Mouse (Mus musculus): ENCODE measurements at regions not wholly inside any gene's neighbourhood (a gene's known extent, or its start where the extent isn't known, plus 50 kb on each side); places are given as distances from the start of the nearest gene placed in this dataset.

GRCm38 (mm10) chr3:105169117-105169516 lies 102.5 kb downstream of the 4930564D02Rik start:
- TF ChIP-seq TCF12 (IDR thresholded peaks at IDR 0.05; ENCODE audit: low read depth, low read length): no peak
- no peak for TF ChIP-seq JUND (conservative IDR thresholded peaks at IDR 0.05; ENCODE audit: low read depth, low read length)
- TF ChIP-seq EP300 (IDR thresholded peaks at IDR 0.05; ENCODE audit: low read length): no peak
- TF ChIP-seq IRF4 (IDR thresholded peaks at IDR 0.05; ENCODE audit: low read depth, low read length): no peak
- no peak for TF ChIP-seq ETS1 (conservative IDR thresholded peaks at IDR 0.05; ENCODE audit: low read depth, low read length)
- TF ChIP-seq NELFE (IDR thresholded peaks at IDR 0.05; ENCODE audit: low read depth, low read length): no peak
- no peak for TF ChIP-seq USF1 (IDR thresholded peaks at IDR 0.05; ENCODE audit: low read depth, low read length)
- TF ChIP-seq POLR2AphosphoS2 (IDR thresholded peaks at IDR 0.05; ENCODE audit: low read depth, low read length): no peak
- peaks cover 0 to 23% of the 10 kb centered on the region in 2 experiments; a peak in 2 of 4 replicates for H3K4me1 ChIP-seq (ENCODE audit: control insufficient read depth in 1 of 2, insufficient read depth in 2 of 2)
- no peak for DNase-seq (ENCODE audit: extremely low read depth)
- in situ Hi-C loops (cut with MboI; ENCODE audit: low pct_ligation_motif_present, low pct_unique_long_range_greater_than_20kb, low sequenced_read_pairs): no loop called here
- no peak overlapping the region for H3K4me2 ChIP-seq (ENCODE audit: insufficient read depth, low read depth, poor library complexity, severe bottlenecking)
- H3K79me2 ChIP-seq (replicated peaks; ENCODE audit: control insufficient read depth, extremely low read depth, insufficient read depth, poor library complexity, severe bottlenecking): no peaks in the 10 kb centered on the region
- peaks cover 7% of the 10 kb centered on the region for H3K9me3 ChIP-seq (replicated peaks; ENCODE audit: low read length)
- no peak overlapping the region for H3K4me3 ChIP-seq (replicated peaks in 1 of 3; ENCODE audit: low read depth in 2 of 3, low read length in 2 of 3, poor library complexity in 1 of 3)
- H3K27ac ChIP-seq (ENCODE audit: insufficient read depth, low read depth): no peak overlapping the region
- dilution Hi-C loops (cut with MboI; ENCODE audit: extremely low pct_ligation_motif_present, extremely low pct_unique_long_range_greater_than_20kb, low sequenced_read_pairs): no loop called here
- H3K36me3 ChIP-seq (replicated peaks in 1 of 2; ENCODE audit: control insufficient read depth in 1 of 2, insufficient read depth in 1 of 2, low read length in 1 of 2): no peaks in the 10 kb centered on the region
- H3K9ac ChIP-seq (ENCODE audit: insufficient read depth, low read depth): no peak overlapping the region
- no peaks in the 10 kb centered on the region for H3K27me3 ChIP-seq (replicated peaks)

DNA sequence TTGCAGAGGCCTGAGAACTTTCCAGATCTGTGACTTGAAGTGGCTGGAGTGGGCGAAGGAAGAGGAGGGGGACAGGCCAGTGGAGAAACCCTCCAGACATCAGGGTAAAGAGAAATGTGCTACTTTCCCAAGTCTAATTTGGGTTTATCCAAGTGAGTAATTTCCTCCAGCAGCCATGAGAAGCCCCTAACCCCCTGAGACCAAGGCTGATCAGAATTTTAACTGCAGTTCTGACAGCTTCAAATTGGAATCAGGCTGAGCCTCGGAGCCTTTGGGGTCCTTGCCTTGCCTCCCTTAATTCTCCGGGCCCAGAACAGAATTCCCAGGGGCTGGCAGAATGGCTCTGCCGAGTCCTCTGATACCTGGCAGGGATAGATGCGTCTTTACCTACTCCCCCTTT lies 104.9 kb downstream of the 4930564D02Rik start:
- Histone ChIP-seq H3K9ac (ENCODE audit: insufficient read depth, low read depth) (no peak overlapping the region), H3K79me2 (replicated peaks; ENCODE audit: control insufficient read depth, extremely low read depth, insufficient read depth, poor library complexity, severe bottlenecking) (no peaks in the 10 kb centered on the region), H3K27me3 (replicated peaks) (no peaks in the 10 kb centered on the region), H3K4me3 (replicated peaks in 1 of 3; ENCODE audit: low read depth in 2 of 3, low read length in 2 of 3, poor library complexity in 1 of 3) (no peak overlapping the region), H3K4me2 (ENCODE audit: insufficient read depth, low read depth, poor library complexity, severe bottlenecking) (no peak overlapping the region), H3K36me3 (replicated peaks in 1 of 2; ENCODE audit: control insufficient read depth in 1 of 2, insufficient read depth in 1 of 2, low read length in 1 of 2) (no peaks in the 10 kb centered on the region), H3K27ac (ENCODE audit: insufficient read depth, low read depth) (no peak overlapping the region), H3K9me3 (replicated peaks; ENCODE audit: low read length) (peaks cover 7% of the 10 kb centered on the region), H3K4me1 (ENCODE audit: control insufficient read depth in 1 of 2, insufficient read depth in 2 of 2) (peaks cover 0 to 16% of the 10 kb centered on the region in 2 experiments; a peak in 2 of 4 replicates)
- in situ Hi-C loops (cut with MboI; ENCODE audit: low pct_ligation_motif_present, low pct_unique_long_range_greater_than_20kb, low sequenced_read_pairs) (no loop called here), dilution Hi-C loops (cut with MboI; ENCODE audit: extremely low pct_ligation_motif_present, extremely low pct_unique_long_range_greater_than_20kb, low sequenced_read_pairs) (no loop called here)
- TF ChIP-seq UBTF (IDR thresholded peaks at IDR 0.05; ENCODE audit: low read depth, low read length) (no peak), E2F4 (IDR thresholded peaks at IDR 0.05; ENCODE audit: insufficient replicate concordance, low read depth, low read length) (no peak), POLR2A (IDR thresholded peaks at IDR 0.05; ENCODE audit: low read depth, low read length) (no peak), ELF1 (IDR thresholded peaks at IDR 0.05; ENCODE audit: low read depth, low read length) (no peak), ZC3H11A (IDR thresholded peaks at IDR 0.05; ENCODE audit: low read depth, low read length) (no peak), PAX5 (IDR thresholded peaks at IDR 0.05; ENCODE audit: low read length) (no peak), MEF2A (IDR thresholded peaks at IDR 0.05; ENCODE audit: borderline replicate concordance, low read depth, low read length) (no peak), KAT2A (IDR thresholded peaks at IDR 0.05; ENCODE audit: insufficient replicate concordance, low read length) (no peak), MAX (IDR thresholded peaks at IDR 0.05; ENCODE audit: low read length) (no peak), JUN (IDR thresholded peaks at IDR 0.05; ENCODE audit: insufficient read depth, low read depth, low read length) (no peak), NRF1 (IDR thresholded peaks at IDR 0.05; ENCODE audit: low read depth, low read length) (no peak)
- no peak for DNase-seq (ENCODE audit: extremely low read depth)
